Mouse (Mus musculus) C2C12 (cell line): ENCODE measurements around the gene Nol12. TPM values are rescaled to one million over a fixed set of nuclear protein-coding genes. Genes with fewer than 3 reads are reported as not detected.

Experiments
- H3K27me3 ChIP-seq: one replicate; pipeline ENCODE4 v1.6.1; 2011; ENCODE audit not compliant: control insufficient read depth, insufficient read depth, insufficient read length
- H3K36me3 ChIP-seq: one replicate; pipeline ENCODE4 v1.6.1; 2011; ENCODE audit not compliant: control insufficient read depth, insufficient read depth
- H3K4me3 ChIP-seq: one replicate; pipeline ENCODE4 v1.5.1; 2011; ENCODE audit warnings: mild to moderate bottlenecking, control low read depth; ENCODE audit not compliant: poor library complexity, insufficient read depth, severe bottlenecking
- H3K79me2 ChIP-seq: one replicate; pipeline ENCODE4 v1.6.1; 2011; ENCODE audit not compliant: control insufficient read depth, insufficient read depth
- H3K79me3 ChIP-seq: one replicate; pipeline ENCODE4 v1.6.1; 2011; ENCODE audit warnings: low read depth, control low read depth
- H3ac ChIP-seq: one replicate; pipeline ENCODE3; 2011; ENCODE audit warnings: low read depth; ENCODE audit not compliant: control insufficient read depth, insufficient read length
- CEBPB ChIP-seq: IDR thresholded peaks from one replicate; pipeline ENCODE4 v1.6.1; 2011; ENCODE audit warnings: low read depth, mild to moderate bottlenecking, control low read depth, moderate library complexity
- CTCF ChIP-seq: IDR thresholded peaks from one replicate; pipeline ENCODE4 v1.5.1; 2011; ENCODE audit not compliant: control insufficient read depth, insufficient read depth, insufficient read length
- FOSL1 ChIP-seq: IDR thresholded peaks from one replicate; pipeline ENCODE4 v1.8.0; 2011; ENCODE audit warnings: mild to moderate bottlenecking, low read length; ENCODE audit not compliant: poor library complexity, insufficient read depth, severe bottlenecking
- MAX ChIP-seq: IDR thresholded peaks from one replicate; pipeline ENCODE4 v1.6.1; 2011; ENCODE audit warnings: mild to moderate bottlenecking, control low read depth
- MYOD1 ChIP-seq: IDR thresholded peaks from one replicate; pipeline ENCODE4 v1.6.1; 2011; ENCODE audit warnings: low read depth; ENCODE audit not compliant: control insufficient read depth, insufficient read length
- MYOG ChIP-seq: IDR thresholded peaks from one replicate; pipeline ENCODE4 v1.6.1; 2011; ENCODE audit not compliant: control insufficient read depth, insufficient read length; ENCODE audit errors: extremely low read depth
- USF1 ChIP-seq: IDR thresholded peaks from one replicate; pipeline ENCODE4 v1.6.1; 2011; ENCODE audit warnings: low read depth, mild to moderate bottlenecking, control low read depth, moderate library complexity
- polyA plus RNA-seq: library from polyadenylated mRNA; unstranded; fragments of >200 nt; fragmentation: generic; extraction: Trizol; gene quantifications from one replicate; pipeline ENCODE4 v1.2.1, GENCODE M21; 2012; ENCODE audit warnings: missing spikeins

Gene Nol12
- polyA plus RNA-seq, 1 experiment = 108 TPM

GRCm38 (mm10) chr15:78919914-78920313 lies 14.8 kb upstream of the Nol12 start:
- TF ChIP-seq MYOD1 (no peak), MYOG (no peak), USF1 (no peak), FOSL1 (no peak), MAX (no peak), CTCF (no peak), CEBPB (no peak)
- Histone ChIP-seq H3K79me2 (peaks cover 28% of the 10 kb centered on the region), H3K36me3 (peaks cover 18% of the 10 kb centered on the region), H3K79me3 (peaks cover 8% of the 10 kb centered on the region), H3ac (no peak overlapping the region), H3K4me3 (no peak overlapping the region), H3K27me3 (no peaks in the 10 kb centered on the region)

GRCm38 (mm10) chr15:78922700-78923099 lies 12.0 kb upstream of the Nol12 start:
- peaks cover 12% of the 10 kb centered on the region for H3K79me3 ChIP-seq
- H3ac ChIP-seq = no peak overlapping the region
- peaks cover 17% of the 10 kb centered on the region for H3K36me3 ChIP-seq
- no peak overlapping the region for H3K4me3 ChIP-seq
- peaks cover 14% of the 10 kb centered on the region for H3K79me2 ChIP-seq
- H3K27me3 ChIP-seq = no peaks in the 10 kb centered on the region
- TF ChIP-seq MAX (no peak), CEBPB (no peak), USF1 (no peak), FOSL1 (no peak), MYOD1 (no peak), MYOG (no peak)

DNA sequence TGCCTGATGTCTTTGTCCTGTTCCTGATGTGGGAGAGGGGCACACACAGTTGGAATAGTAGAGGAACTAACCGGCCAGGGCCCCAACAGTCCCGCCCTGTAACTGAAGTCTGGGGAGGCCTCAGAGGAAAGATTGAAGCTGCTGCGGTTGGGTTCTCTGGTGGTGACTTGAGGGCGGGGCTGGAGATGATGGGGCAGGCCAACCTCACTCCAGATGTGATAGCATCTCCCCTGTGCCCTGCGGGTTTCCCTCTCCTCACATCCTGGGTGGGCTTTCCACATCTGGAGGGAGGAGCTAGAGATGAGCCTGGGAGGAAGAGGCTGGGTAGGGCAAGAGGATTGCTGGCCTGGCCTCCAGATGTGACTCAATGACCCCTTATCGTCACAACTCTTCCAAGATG lies 11.1 kb upstream of the Nol12 start:
- Histone ChIP-seq H3K79me3 (peaks cover 16% of the 10 kb centered on the region), H3K79me2 (peaks cover 21% of the 10 kb centered on the region)
- TF ChIP-seq CEBPB = no peak
- TF ChIP-seq MAX = no peak
- TF ChIP-seq MYOG = no peak
- no peak for TF ChIP-seq USF1
- no peak for TF ChIP-seq FOSL1
- no peak for TF ChIP-seq CTCF
- TF ChIP-seq MYOD1 = no peak

DNA sequence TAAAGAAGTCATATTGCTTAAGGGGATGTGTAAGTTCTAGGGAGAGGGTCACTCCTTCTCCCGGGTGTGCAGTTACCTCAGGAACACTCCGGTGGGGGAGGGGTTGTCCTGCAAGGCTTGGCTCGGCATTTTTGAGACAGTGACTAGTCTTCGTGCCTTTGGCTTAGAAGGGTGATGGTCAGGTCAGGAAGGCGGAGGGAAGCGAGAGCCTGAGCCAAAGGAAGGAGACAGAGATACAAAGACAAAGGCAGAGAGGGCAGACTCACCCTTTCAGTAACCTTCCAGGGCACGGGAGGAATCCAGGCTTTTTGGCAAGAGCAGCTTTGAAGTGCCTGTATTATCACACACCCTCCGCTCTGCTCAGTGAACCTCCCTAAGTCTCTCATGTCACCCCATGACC lies 9.6 kb upstream of the Nol12 start:
- TF ChIP-seq FOSL1 = no peak
- TF ChIP-seq USF1 = no peak
- no peak for TF ChIP-seq MAX
- no peak for TF ChIP-seq MYOD1
- Histone ChIP-seq H3K79me3 (peaks cover 27% of the 10 kb centered on the region), H3K27me3 (no peaks in the 10 kb centered on the region), H3ac (peak overlapping the region; percentile 50), H3K36me3 (peaks cover 28% of the 10 kb centered on the region), H3K79me2 (peaks cover 36% of the 10 kb centered on the region), H3K4me3 (peak overlapping the region; percentile 99)

More for the DNA sequence above, 11.1 kb upstream of the Nol12 start:
- Histone ChIP-seq H3K36me3 (peaks cover 22% of the 10 kb centered on the region), H3ac (peak overlapping the region; percentile 4), H3K4me3 (no peak overlapping the region), H3K27me3 (no peaks in the 10 kb centered on the region)

DNA sequence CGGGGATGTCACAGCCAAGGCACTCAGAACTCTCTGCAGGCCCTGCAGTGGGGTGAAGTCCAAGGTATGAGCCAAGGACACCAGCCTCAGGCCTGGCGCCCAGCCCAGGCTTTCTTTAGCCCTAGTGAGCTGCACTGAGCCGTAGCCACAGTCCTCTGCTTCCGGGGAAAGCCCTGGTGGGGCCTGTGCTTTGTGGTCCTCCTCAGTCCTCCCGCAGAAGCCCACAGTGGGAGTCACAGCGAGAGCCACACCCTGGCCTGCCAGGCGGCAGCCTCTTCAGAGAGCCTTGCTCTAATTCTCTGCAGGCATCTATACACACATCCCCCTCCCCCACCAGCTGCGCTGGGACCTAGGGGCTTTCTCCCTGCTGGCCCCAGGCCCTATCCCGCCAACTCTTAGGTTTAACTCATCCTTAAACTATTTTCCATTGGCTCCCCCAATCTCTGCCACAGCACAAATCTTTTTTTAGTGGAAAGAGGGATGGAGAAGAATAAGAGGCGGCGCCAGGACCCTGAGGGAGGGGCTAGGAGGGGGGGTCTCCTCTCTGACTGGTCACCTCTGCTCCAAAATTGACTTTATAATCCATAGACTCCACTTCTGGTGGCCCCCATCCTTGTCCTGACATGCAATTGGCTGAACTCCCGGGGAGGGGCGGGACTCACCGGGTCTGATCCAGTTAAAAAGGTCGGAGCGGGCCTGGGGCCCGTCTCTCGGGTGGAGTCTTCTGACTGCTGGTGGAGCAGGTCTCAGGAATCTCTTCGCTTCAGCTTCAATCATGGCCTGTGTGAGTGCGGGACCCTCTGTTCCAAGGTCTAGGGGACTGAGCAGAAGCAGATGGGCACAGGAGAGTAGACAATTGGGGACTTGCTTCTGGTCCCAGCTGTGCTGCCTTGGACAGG lies 8.5 kb upstream of the Nol12 start, which contains the start of gene Lgals1:
TSS of gene Lgals1 (plus strand) at position 705 of the 899 bp plus-strand sequence.
- Histone ChIP-seq H3K27me3 (no peaks in the 10 kb centered on the region), H3K4me3 (peak within 1 kb of the TSS; percentile 99), H3K36me3 (peaks cover 33% of the 10 kb centered on the region), H3K79me3 (peaks cover 27% of the 10 kb centered on the region), H3K79me2 (peaks cover 37% of the 10 kb centered on the region), H3ac (peak within 1 kb of the TSS; percentile 99)
- TF ChIP-seq FOSL1 = no peak
- TF ChIP-seq MAX = peak; percentile 75

GRCm38 (mm10) chr15:78927021-78927787 lies 7.5 kb upstream of the Nol12 start:
- Histone ChIP-seq H3K36me3 (peaks cover 33% of the 10 kb centered on the region), H3K4me3 (peak overlapping the region; percentile 99), H3ac (peak overlapping the region; percentile 99), H3K79me2 (peaks cover 37% of the 10 kb centered on the region), H3K79me3 (peaks cover 27% of the 10 kb centered on the region), H3K27me3 (no peaks in the 10 kb centered on the region)
- TF ChIP-seq CEBPB (no peak), MYOD1 (peak; percentile 18), MYOG (no peak), USF1 (no peak), FOSL1 (no peak), MAX (peak; percentile 10), CTCF (no peak)
